Mouse (Mus musculus) lung, embryonic 15.5 days (tissue): ENCODE measurements at regions not wholly inside any gene's neighbourhood (a gene's known extent, or its start where the extent isn't known, plus 50 kb on each side); places are given as distances from the start of the nearest gene placed in this dataset.

Experiments
- ATAC-seq: fragments of 200-750 bp; cut with Nextera tagmentation; 2 replicates; pipeline ENCODE4 v1.8.0; 2017; ENCODE audit warnings: moderate number of reproducible peaks, borderline replicate concordance; ENCODE audit not compliant: low FRiP score, low TSS enrichment; ENCODE audit errors: extremely low read depth
- H3K27ac ChIP-seq: fragments of 300-500 bp; sonication (generic); 2 replicates; pipeline ENCODE4 v1.5.1; 2015; ENCODE audit warnings: moderate library complexity, mild to moderate bottlenecking, inconsistent platforms
- H3K27me3 ChIP-seq: fragments of 300-500 bp; sonication (generic); 2 replicates; pipeline ENCODE4 v1.6.1; 2015; ENCODE audit warnings: inconsistent platforms
- H3K36me3 ChIP-seq: fragments of 300-500 bp; sonication (generic); 2 replicates; pipeline ENCODE4 v1.6.1; 2015; ENCODE audit warnings: inconsistent platforms
- H3K4me1 ChIP-seq: fragments of 300-500 bp; sonication (generic); 2 replicates; pipeline ENCODE4 v1.6.1; 2015; ENCODE audit warnings: inconsistent platforms
- H3K4me2 ChIP-seq: fragments of 300-500 bp; sonication (generic); 2 replicates; pipeline ENCODE4 v1.6.1; 2015; ENCODE audit warnings: inconsistent platforms, mild to moderate bottlenecking, moderate library complexity
- H3K4me3 ChIP-seq: fragments of 300-500 bp; sonication (generic); 2 replicates; pipeline ENCODE4 v1.5.1; 2015; ENCODE audit warnings: mild to moderate bottlenecking, inconsistent platforms
- H3K9ac ChIP-seq: fragments of 300-500 bp; sonication (generic); 2 replicates; pipeline ENCODE4 v1.6.1; 2015; ENCODE audit warnings: inconsistent platforms
- H3K9me3 ChIP-seq: fragments of 300-500 bp; sonication (generic); 2 replicates; pipeline ENCODE4 v1.6.1; 2016; ENCODE audit warnings: inconsistent platforms
- WGBS: fragments of 180-500 bp; shearing (Covaris S2); methylation state at CpG from one replicate; pipeline ENCODE4 v1.1.7; 2015; 5-methylcytosine and 5-hydroxymethylcytosine counted together

GRCm38 (mm10) chr2:106511889-106512288, 181.2 kb upstream of the Mpped2 start:
- WGBS: 87% methylated on average over 9 of the region's 9 CpGs
- H3K27ac ChIP-seq: no peak overlapping the region
- no peaks in the 10 kb centered on the region for H3K4me1 ChIP-seq
- no peaks in the 10 kb centered on the region for H3K36me3 ChIP-seq
- no peak overlapping the region for H3K4me3 ChIP-seq
- H3K27me3 ChIP-seq: no peaks in the 10 kb centered on the region
- H3K9me3 ChIP-seq: no peaks in the 10 kb centered on the region
- H3K9ac ChIP-seq: no peak overlapping the region
- no peak for ATAC-seq
- no peak overlapping the region for H3K4me2 ChIP-seq

DNA sequence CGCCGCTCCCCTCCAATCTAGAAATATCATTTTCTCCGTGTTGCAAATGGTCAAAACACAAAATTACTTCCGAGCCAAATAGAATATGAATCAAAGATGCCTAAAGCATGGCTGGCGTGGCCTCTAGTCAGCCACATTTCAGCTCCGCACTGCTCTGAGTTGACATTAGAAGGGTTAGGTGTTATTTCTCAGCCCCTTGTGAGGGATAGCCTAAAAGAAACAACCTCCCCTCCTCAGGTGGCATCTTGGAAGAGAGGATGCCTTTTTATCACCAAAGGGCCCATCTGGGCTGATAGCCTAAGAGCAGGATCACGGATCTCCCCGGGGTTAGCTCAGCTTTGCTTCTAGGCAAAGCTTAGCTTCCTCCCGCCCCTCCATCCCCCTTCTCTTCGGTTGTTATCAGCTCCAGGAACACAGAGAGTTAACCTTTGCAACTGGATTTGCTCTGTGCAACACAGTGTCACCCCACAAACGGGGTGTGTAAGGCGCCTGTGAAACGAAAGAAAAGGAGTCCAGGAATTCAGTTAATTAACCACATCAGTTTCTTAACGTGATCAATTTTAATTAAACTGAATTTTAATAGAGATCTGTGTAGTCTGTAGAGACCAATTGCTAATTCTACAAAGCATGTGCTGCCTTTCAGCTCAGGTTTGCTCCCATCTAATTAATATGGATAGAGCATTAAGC, 180.6 kb upstream of the Mpped2 start:
- H3K36me3 ChIP-seq: no peaks in the 10 kb centered on the region
- no peaks in the 10 kb centered on the region for H3K4me1 ChIP-seq
- H3K27me3 ChIP-seq: no peaks in the 10 kb centered on the region
- H3K9ac ChIP-seq: no peak overlapping the region
- H3K4me2 ChIP-seq: no peak overlapping the region
- WGBS: 38% methylated on average over 14 of the region's 14 CpGs
- no peaks in the 10 kb centered on the region for H3K9me3 ChIP-seq
- ATAC-seq: no peak
- no peak overlapping the region for H3K27ac ChIP-seq
- no peak overlapping the region for H3K4me3 ChIP-seq

DNA sequence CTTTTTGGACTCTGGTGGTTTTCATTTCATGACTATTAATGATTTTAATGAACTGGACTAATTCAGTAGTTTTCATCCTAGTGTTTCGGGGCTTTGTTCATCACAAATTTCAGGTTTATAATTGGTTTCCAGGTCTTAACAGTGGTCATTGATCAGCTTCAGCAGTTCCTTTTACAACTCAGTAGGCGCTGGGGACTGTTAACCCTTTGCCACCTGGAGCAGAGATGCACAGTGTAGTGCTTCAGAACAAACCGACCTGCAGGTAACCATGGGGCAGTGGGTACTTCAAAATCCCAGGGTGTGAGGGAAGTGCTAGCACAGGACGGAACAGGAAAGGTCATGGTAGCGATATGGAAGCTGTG, 180.1 kb upstream of the Mpped2 start:
- Histone ChIP-seq H3K4me3 (no peak overlapping the region), H3K27ac (no peak overlapping the region), H3K27me3 (no peaks in the 10 kb centered on the region), H3K4me2 (no peak overlapping the region), H3K9ac (no peak overlapping the region), H3K4me1 (no peaks in the 10 kb centered on the region), H3K9me3 (no peaks in the 10 kb centered on the region), H3K36me3 (no peaks in the 10 kb centered on the region)
- 56% methylated on average over 5 of the region's 5 CpGs for WGBS
- ATAC-seq: no peak

DNA sequence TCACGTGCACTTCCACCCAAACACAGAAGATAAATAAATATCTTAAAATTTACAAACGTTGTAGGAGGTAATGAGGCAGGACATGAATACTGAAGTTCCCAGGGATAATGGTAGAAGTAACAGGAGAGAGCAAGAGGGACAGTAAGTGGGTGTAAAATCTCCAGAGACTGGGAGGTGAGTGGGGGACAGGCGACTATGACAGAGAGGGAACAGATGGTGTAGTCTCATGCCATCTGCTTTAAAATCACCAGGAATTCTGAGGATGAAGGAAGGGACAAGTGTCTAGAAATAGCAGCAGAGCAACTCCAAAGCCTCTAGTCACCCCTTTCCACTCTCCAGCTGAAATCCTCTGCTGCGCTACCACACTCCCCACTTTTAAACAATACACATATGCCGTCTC, 175.8 kb upstream of the Mpped2 start:
- no peak for ATAC-seq
- Histone ChIP-seq H3K4me1 (no peaks in the 10 kb centered on the region), H3K9me3 (no peaks in the 10 kb centered on the region), H3K4me2 (no peak overlapping the region), H3K27ac (no peak overlapping the region), H3K27me3 (no peaks in the 10 kb centered on the region), H3K4me3 (no peak overlapping the region), H3K9ac (no peak overlapping the region), H3K36me3 (no peaks in the 10 kb centered on the region)
- WGBS: 57% methylated on average over 5 of the region's 5 CpGs

- no peaks in the 10 kb centered on the region for H3K9me3 ChIP-seq
- 86% methylated on average over 3 of the region's 3 CpGs for WGBS
- H3K9ac ChIP-seq: no peak overlapping the region
- H3K4me1 ChIP-seq: 0 out of 2 replicates have a peak, but pooled peaks cover 4% of the 10 kb centered on the region
- H3K27me3 ChIP-seq: no peaks in the 10 kb centered on the region
- H3K4me2 ChIP-seq: no peak overlapping the region
- H3K36me3 ChIP-seq: no peaks in the 10 kb centered on the region
- H3K27ac ChIP-seq: no peak overlapping the region
- H3K4me3 ChIP-seq: no peak overlapping the region
- ATAC-seq: no peak
Observed at GRCm38 (mm10) chr2:106522961-106523360, 170.1 kb upstream of the Mpped2 start.

DNA sequence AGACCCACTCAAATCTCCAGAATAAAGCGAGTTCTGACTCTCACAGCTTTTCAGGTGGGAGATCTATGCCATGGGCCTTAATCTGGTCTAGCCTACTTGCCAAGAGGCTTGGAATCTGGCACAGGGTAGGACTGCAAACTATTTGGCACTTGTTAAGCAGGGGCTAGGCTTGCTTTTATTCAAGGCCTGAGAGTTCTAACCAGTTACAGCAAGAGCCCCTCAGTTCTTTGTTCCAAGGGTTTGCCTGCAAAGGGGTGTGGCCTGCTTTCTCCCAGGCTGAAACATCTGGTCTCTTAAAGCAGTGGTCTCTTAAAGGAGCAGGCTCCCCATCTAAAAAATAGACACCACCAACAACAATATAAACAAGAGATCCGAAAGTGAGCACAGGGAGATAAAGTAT, 166.1 kb upstream of the Mpped2 start:
- H3K27me3 ChIP-seq: no peaks in the 10 kb centered on the region
- H3K4me3 ChIP-seq: no peak overlapping the region
- H3K9me3 ChIP-seq: no peaks in the 10 kb centered on the region
- peak; percentile 42; the same call in 1 of the 2 replicates for ATAC-seq
- 0 out of 2 replicates have a peak, but pooled peaks cover 4% of the 10 kb centered on the region for H3K4me1 ChIP-seq
- H3K36me3 ChIP-seq: no peaks in the 10 kb centered on the region
- no peak overlapping the region for H3K4me2 ChIP-seq
- no peak overlapping the region for H3K27ac ChIP-seq
- 46% methylated on average over 2 of the region's 2 CpGs for WGBS
- H3K9ac ChIP-seq: no peak overlapping the region

DNA sequence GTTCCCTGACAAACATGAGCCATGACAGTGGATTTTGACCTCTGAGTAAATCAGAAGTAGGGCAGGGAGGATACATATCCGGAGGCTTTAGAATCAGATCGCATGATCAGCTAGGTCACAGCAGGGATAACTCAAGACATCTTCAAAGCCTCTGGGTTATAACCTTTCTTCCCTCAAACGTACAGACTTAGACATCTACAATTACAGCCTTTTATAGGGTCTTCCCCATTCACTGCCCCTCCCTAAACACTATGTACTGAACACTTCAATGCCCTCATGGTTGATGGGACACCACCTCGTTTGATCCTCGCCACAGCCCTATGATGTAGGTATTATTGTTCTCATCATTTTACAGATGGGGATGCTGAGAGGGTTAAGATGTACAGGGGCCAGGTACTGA, 163.8 kb upstream of the Mpped2 start:
- Histone ChIP-seq H3K4me2 (no peak overlapping the region), H3K27ac (no peak overlapping the region), H3K9me3 (no peaks in the 10 kb centered on the region), H3K27me3 (no peaks in the 10 kb centered on the region), H3K9ac (no peak overlapping the region), H3K36me3 (no peaks in the 10 kb centered on the region), H3K4me3 (no peak overlapping the region), H3K4me1 (0 out of 2 replicates have a peak, but pooled peaks cover 4% of the 10 kb centered on the region)
- ATAC-seq: no peak
- 74% methylated on average over 5 of the region's 5 CpGs for WGBS

DNA sequence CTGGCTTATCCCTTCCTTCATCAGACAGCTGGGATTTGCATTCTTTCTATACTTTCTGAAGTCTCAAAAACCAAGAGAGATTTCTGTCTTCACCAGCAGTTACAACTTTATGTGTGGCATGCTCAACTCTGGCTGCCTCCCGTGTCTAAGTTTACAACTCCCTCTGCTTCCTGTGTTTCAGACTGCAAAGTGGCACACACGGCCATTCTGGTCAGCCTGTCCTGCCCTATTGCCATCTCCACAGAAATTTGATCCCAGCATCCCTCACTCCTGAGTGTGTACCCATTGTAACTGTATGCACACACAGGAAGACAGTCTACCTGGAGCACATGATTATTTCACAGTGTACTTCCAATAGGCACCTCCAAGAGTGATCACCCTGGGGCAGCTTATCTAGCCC, 163.3 kb upstream of the Mpped2 start:
- no peak overlapping the region for H3K27ac ChIP-seq
- no peaks in the 10 kb centered on the region for H3K36me3 ChIP-seq
- 39% methylated on average over 2 of the region's 2 CpGs for whole genome bisulfite sequencing
- no peaks in the 10 kb centered on the region for H3K27me3 ChIP-seq
- H3K4me1 ChIP-seq: 0 out of 2 replicates have a peak, but pooled peaks cover 4% of the 10 kb centered on the region
- ATAC-seq: no peak
- no peak overlapping the region for H3K4me3 ChIP-seq
- H3K9ac ChIP-seq: no peak overlapping the region
- H3K4me2 ChIP-seq: no peak overlapping the region
- H3K9me3 ChIP-seq: no peaks in the 10 kb centered on the region

- H3K36me3 ChIP-seq: no peaks in the 10 kb centered on the region
- no peaks in the 10 kb centered on the region for H3K27me3 ChIP-seq
- no peak overlapping the region for H3K27ac ChIP-seq
- no peak overlapping the region for H3K4me2 ChIP-seq
- 62% methylated on average over 4 of the region's 4 CpGs for WGBS
- H3K9me3 ChIP-seq: no peaks in the 10 kb centered on the region
- no peak overlapping the region for H3K4me3 ChIP-seq
- no peaks in the 10 kb centered on the region for H3K4me1 ChIP-seq
- ATAC-seq: no peak
- no peak overlapping the region for H3K9ac ChIP-seq
Observed at GRCm38 (mm10) chr2:106538329-106538728, 154.7 kb upstream of the Mpped2 start.

DNA sequence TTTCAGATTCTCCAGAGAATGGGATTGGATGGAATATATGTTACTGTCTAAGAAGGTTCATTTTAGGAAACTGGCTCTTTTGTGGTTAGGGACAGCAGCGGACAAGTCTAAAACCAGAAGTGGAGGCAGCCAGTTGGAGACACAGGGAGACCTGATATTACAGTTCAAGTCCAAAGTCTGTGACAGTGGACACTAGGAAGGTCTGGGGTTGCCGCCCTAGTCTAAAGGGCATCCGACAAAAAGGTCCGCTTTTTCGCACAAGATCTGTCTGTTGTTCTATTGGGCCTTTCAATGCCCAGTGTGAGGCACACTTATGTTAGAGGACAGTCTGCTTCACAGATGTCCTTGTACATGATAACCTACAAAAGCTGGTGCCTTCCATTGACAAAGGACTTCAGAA, 152.9 kb upstream of the Mpped2 start:
- Histone ChIP-seq H3K27me3 (no peaks in the 10 kb centered on the region), H3K36me3 (no peaks in the 10 kb centered on the region), H3K4me1 (no peaks in the 10 kb centered on the region), H3K27ac (no peak overlapping the region), H3K4me3 (no peak overlapping the region), H3K9ac (no peak overlapping the region), H3K9me3 (no peaks in the 10 kb centered on the region), H3K4me2 (no peak overlapping the region)
- ATAC-seq: no peak
- 93% methylated on average over 5 of the region's 5 CpGs for WGBS

GRCm38 (mm10) chr2:106547117-106547516, 146.0 kb upstream of the Mpped2 start:
- Histone ChIP-seq H3K4me3 (no peak overlapping the region), H3K4me1 (no peaks in the 10 kb centered on the region), H3K27ac (no peak overlapping the region), H3K9ac (no peak overlapping the region), H3K9me3 (no peaks in the 10 kb centered on the region), H3K4me2 (no peak overlapping the region), H3K36me3 (no peaks in the 10 kb centered on the region), H3K27me3 (no peaks in the 10 kb centered on the region)
- ATAC-seq: peak; percentile 83
- WGBS: 49% methylated on average over 4 of the region's 4 CpGs

DNA sequence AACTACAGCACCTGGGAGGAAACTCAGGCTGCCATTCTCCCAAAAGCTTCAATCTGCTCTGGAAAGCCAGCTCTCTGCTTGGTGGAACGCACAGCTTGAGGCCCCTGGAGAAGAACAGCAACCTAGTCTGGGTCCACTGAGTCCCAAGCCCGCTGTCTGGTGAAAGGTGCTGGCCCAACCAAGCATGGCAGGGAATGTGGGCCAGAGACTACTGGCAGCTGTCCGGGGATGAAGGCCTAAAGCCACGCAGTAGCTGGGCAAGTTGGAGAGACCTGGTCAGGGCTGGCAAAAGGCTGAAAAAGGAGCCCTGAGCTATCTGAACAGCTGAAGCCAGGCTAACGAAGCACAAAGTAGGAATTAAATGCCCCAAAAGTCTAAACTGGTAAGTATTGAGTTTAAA, 139.4 kb upstream of the Mpped2 start:
- Histone ChIP-seq H3K9ac (no peak overlapping the region), H3K4me1 (no peaks in the 10 kb centered on the region), H3K36me3 (no peaks in the 10 kb centered on the region), H3K27me3 (no peaks in the 10 kb centered on the region), H3K4me2 (no peak overlapping the region), H3K4me3 (no peak overlapping the region), H3K9me3 (no peaks in the 10 kb centered on the region), H3K27ac (no peak overlapping the region)
- 80% methylated on average over 5 of the region's 5 CpGs for WGBS
- no peak for ATAC-seq

GRCm38 (mm10) chr2:106561571-106562090, 131.4 kb upstream of the Mpped2 start:
- no peaks in the 10 kb centered on the region for H3K4me1 ChIP-seq
- ATAC-seq: no peak
- H3K4me3 ChIP-seq: no peak overlapping the region
- no peaks in the 10 kb centered on the region for H3K36me3 ChIP-seq
- no peaks in the 10 kb centered on the region for H3K27me3 ChIP-seq
- H3K27ac ChIP-seq: no peak overlapping the region
- H3K9ac ChIP-seq: no peak overlapping the region
- 73% methylated on average over 3 of the region's 3 CpGs for WGBS
- no peaks in the 10 kb centered on the region for H3K9me3 ChIP-seq
- no peak overlapping the region for H3K4me2 ChIP-seq
